Mouse (Mus musculus): ENCODE measurements around the gene Rbfox2. TPM values are rescaled to one million over a fixed set of nuclear protein-coding genes. Genes with fewer than 3 reads are reported as not detected.

The Rbfox2 gene
- polyA plus RNA-seq, 1 experiment from 2014 or later: 81.5 TPM

GRCm38 (mm10) chr15:77344127-77345125 lies 37.6 kb upstream of the Rbfox2 start:
- 32% methylated on average over 17 of the region's 17 CpGs for WGBS (ENCODE audit: insufficient replicate concordance)
- peak overlapping the region; percentile 64 for H3K4me2 ChIP-seq
- H3K4me3 ChIP-seq (ENCODE audit: low read depth, low read length): no peak overlapping the region
- peak; percentile 29; the same call in 1 of the 2 replicates for ATAC-seq (replicated peaks; ENCODE audit: insufficient number of reproducible peaks, low FRiP score, low TSS enrichment)
- peak overlapping the region; percentile 61 for H3K9ac ChIP-seq (ENCODE audit: low read depth, low read length)
- H3K36me3 ChIP-seq (ENCODE audit: control insufficient read depth, insufficient read depth, low read length): no peaks in the 10 kb centered on the region
- H3K27me3 ChIP-seq (ENCODE audit: control insufficient read depth, insufficient read depth, low read length): no peaks in the 10 kb centered on the region
- peaks cover 26% of the 10 kb centered on the region for H3K4me1 ChIP-seq (ENCODE audit: control insufficient read depth, insufficient read depth, low read length)
- peak overlapping the region; percentile 84 for H3K27ac ChIP-seq (ENCODE audit: low read depth, low read length)
- H3K9me3 ChIP-seq (replicated peaks; ENCODE audit: control insufficient read depth, low read length): no peaks in the 10 kb centered on the region

- H3K27ac ChIP-seq (ENCODE audit: low read depth, low read length): peak overlapping the region; percentile 84
- peak overlapping the region; percentile 64 for H3K4me2 ChIP-seq
- H3K27me3 ChIP-seq (ENCODE audit: control insufficient read depth, insufficient read depth, low read length): no peaks in the 10 kb centered on the region
- H3K4me3 ChIP-seq (ENCODE audit: low read depth, low read length): peak overlapping the region; percentile 29
- H3K36me3 ChIP-seq (ENCODE audit: control insufficient read depth, insufficient read depth, low read length): no peaks in the 10 kb centered on the region
- 6% methylated on average over 13 of the region's 13 CpGs for WGBS (ENCODE audit: insufficient replicate concordance)
- peak; percentile 79 for ATAC-seq (replicated peaks; ENCODE audit: insufficient number of reproducible peaks, low FRiP score, low TSS enrichment)
- peak overlapping the region; percentile 61 for H3K9ac ChIP-seq (ENCODE audit: low read depth, low read length)
- H3K4me1 ChIP-seq (ENCODE audit: control insufficient read depth, insufficient read depth, low read length): peaks cover 26% of the 10 kb centered on the region
- no peaks in the 10 kb centered on the region for H3K9me3 ChIP-seq (replicated peaks; ENCODE audit: control insufficient read depth, low read length)
These were observed 36.8 kb upstream of the Rbfox2 start for GRCm38 (mm10) chr15:77343527-77344091.

- Histone ChIP-seq H3K9ac (ENCODE audit: low read depth, low read length) (peak overlapping the region; percentile 61), H3K27ac (ENCODE audit: low read depth, low read length) (peak overlapping the region; percentile 84), H3K9me3 (replicated peaks; ENCODE audit: control insufficient read depth, low read length) (no peaks in the 10 kb centered on the region), H3K4me2 (peak overlapping the region; percentile 64), H3K4me1 (ENCODE audit: control insufficient read depth, insufficient read depth, low read length) (peaks cover 26% of the 10 kb centered on the region), H3K36me3 (ENCODE audit: control insufficient read depth, insufficient read depth, low read length) (no peaks in the 10 kb centered on the region), H3K4me3 (ENCODE audit: low read depth, low read length) (peak overlapping the region; percentile 29), H3K27me3 (ENCODE audit: control insufficient read depth, insufficient read depth, low read length) (no peaks in the 10 kb centered on the region)
- WGBS (ENCODE audit: insufficient replicate concordance): 19% methylated on average over 18 of the region's 18 CpGs
- ATAC-seq (replicated peaks; ENCODE audit: insufficient number of reproducible peaks, low FRiP score, low TSS enrichment): 0 out of 2 replicates have a peak, but pooled peaks have one; percentile 8
These were observed 36.2 kb upstream of the Rbfox2 start for GRCm38 (mm10) chr15:77342962-77343526.

GRCm38 (mm10) chr15:77342005-77342404 lies 35.2 kb upstream of the Rbfox2 start:
- Histone ChIP-seq H3K27me3 (ENCODE audit: control insufficient read depth, insufficient read depth, low read length) (no peaks in the 10 kb centered on the region), H3K4me2 (no peak overlapping the region), H3K9ac (ENCODE audit: low read depth, low read length) (no peak overlapping the region), H3K36me3 (ENCODE audit: control insufficient read depth, insufficient read depth, low read length) (no peaks in the 10 kb centered on the region), H3K4me3 (ENCODE audit: low read depth, low read length) (no peak overlapping the region), H3K4me1 (ENCODE audit: control insufficient read depth, insufficient read depth, low read length) (peaks cover 28% of the 10 kb centered on the region), H3K9me3 (replicated peaks; ENCODE audit: control insufficient read depth, low read length) (no peaks in the 10 kb centered on the region), H3K27ac (ENCODE audit: low read depth, low read length) (no peak overlapping the region)
- no peak for ATAC-seq (replicated peaks; ENCODE audit: insufficient number of reproducible peaks, low FRiP score, low TSS enrichment)
- 77% methylated on average over 6 of the region's 6 CpGs for WGBS (ENCODE audit: insufficient replicate concordance)

DNA sequence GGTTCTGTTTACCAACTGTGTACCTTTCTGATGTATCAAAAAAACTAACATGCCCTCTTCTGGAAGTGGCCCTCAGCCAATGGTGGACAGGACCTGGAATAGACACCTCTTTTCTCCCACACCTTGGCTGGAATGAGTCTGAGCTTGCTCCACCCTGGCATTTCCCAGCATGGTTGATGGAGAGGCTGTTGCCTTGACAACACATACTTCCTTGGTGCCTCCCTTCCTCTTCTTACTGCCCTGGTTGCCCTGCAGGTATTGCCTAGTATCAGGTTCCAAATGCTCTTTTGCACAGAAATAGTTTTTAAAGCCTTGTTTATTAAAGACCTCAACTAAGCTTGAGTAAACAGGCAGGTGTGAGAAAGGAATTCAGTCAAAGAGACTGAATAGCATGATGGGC lies 33.8 kb upstream of the Rbfox2 start:
- Histone ChIP-seq H3K4me2 (no peak overlapping the region), H3K9ac (ENCODE audit: low read depth, low read length) (no peak overlapping the region), H3K36me3 (ENCODE audit: control insufficient read depth, insufficient read depth, low read length) (no peaks in the 10 kb centered on the region), H3K9me3 (replicated peaks; ENCODE audit: control insufficient read depth, low read length) (no peaks in the 10 kb centered on the region), H3K4me3 (ENCODE audit: low read depth, low read length) (no peak overlapping the region), H3K27me3 (ENCODE audit: control insufficient read depth, insufficient read depth, low read length) (no peaks in the 10 kb centered on the region), H3K27ac (ENCODE audit: low read depth, low read length) (no peak overlapping the region), H3K4me1 (ENCODE audit: control insufficient read depth, insufficient read depth, low read length) (peaks cover 33% of the 10 kb centered on the region)
- ATAC-seq (replicated peaks; ENCODE audit: insufficient number of reproducible peaks, low FRiP score, low TSS enrichment): no peak

- no peak overlapping the region for H3K9ac ChIP-seq (ENCODE audit: low read depth, low read length)
- H3K4me2 ChIP-seq: no peak overlapping the region
- WGBS (ENCODE audit: insufficient replicate concordance): 60% methylated on average over 8 of the region's 8 CpGs
- H3K36me3 ChIP-seq (ENCODE audit: control insufficient read depth, insufficient read depth, low read length): no peaks in the 10 kb centered on the region
- ATAC-seq (replicated peaks; ENCODE audit: insufficient number of reproducible peaks, low FRiP score, low TSS enrichment): no peak
- no peaks in the 10 kb centered on the region for H3K9me3 ChIP-seq (replicated peaks; ENCODE audit: control insufficient read depth, low read length)
- H3K27me3 ChIP-seq (ENCODE audit: control insufficient read depth, insufficient read depth, low read length): no peaks in the 10 kb centered on the region
- H3K4me1 ChIP-seq (ENCODE audit: control insufficient read depth, insufficient read depth, low read length): peaks cover 29% of the 10 kb centered on the region
- no peak overlapping the region for H3K27ac ChIP-seq (ENCODE audit: low read depth, low read length)
- H3K4me3 ChIP-seq (ENCODE audit: low read depth, low read length): no peak overlapping the region
These were observed 32.2 kb upstream of the Rbfox2 start for GRCm38 (mm10) chr15:77338924-77339429.

- Histone ChIP-seq H3K27me3 (ENCODE audit: control insufficient read depth, insufficient read depth, low read length) (no peaks in the 10 kb centered on the region), H3K4me1 (ENCODE audit: control insufficient read depth, insufficient read depth, low read length) (peaks cover 24% of the 10 kb centered on the region), H3K9me3 (replicated peaks; ENCODE audit: control insufficient read depth, low read length) (no peaks in the 10 kb centered on the region), H3K9ac (ENCODE audit: low read depth, low read length) (no peak overlapping the region), H3K4me3 (ENCODE audit: low read depth, low read length) (no peak overlapping the region), H3K36me3 (ENCODE audit: control insufficient read depth, insufficient read depth, low read length) (no peaks in the 10 kb centered on the region), H3K4me2 (no peak overlapping the region), H3K27ac (ENCODE audit: low read depth, low read length) (no peak overlapping the region)
- 79% methylated on average over 7 of the region's 7 CpGs for WGBS (ENCODE audit: insufficient replicate concordance)
- ATAC-seq (replicated peaks; ENCODE audit: insufficient number of reproducible peaks, low FRiP score, low TSS enrichment): no peak
These were observed 31.6 kb upstream of the Rbfox2 start for GRCm38 (mm10) chr15:77338451-77338850.

DNA sequence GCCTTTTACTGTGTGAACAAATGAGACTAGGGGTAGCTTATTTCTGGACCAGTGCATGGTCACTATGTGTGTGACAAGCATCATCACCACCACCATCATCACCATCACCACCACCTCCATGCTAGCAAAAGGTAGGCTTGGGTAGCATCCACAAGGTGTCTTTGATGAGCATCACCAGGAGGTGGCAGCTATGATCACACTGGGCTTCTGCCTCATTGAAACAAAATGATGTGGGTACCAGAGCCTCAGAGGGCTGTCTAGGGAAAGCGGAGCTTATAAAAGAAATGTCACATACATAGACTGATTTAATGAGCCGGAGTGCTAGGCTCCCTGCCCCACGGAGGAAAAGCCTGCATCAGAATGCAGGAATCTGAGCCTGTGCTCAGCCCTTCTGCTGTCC lies 31.1 kb upstream of the Rbfox2 start:
- no peak overlapping the region for H3K4me3 ChIP-seq (ENCODE audit: low read depth, low read length)
- H3K9ac ChIP-seq (ENCODE audit: low read depth, low read length): no peak overlapping the region
- H3K27ac ChIP-seq (ENCODE audit: low read depth, low read length): no peak overlapping the region
- H3K27me3 ChIP-seq (ENCODE audit: control insufficient read depth, insufficient read depth, low read length): no peaks in the 10 kb centered on the region
- no peak overlapping the region for H3K4me2 ChIP-seq
- ATAC-seq (replicated peaks; ENCODE audit: insufficient number of reproducible peaks, low FRiP score, low TSS enrichment): no peak
- H3K4me1 ChIP-seq (ENCODE audit: control insufficient read depth, insufficient read depth, low read length): peaks cover 19% of the 10 kb centered on the region
- 70% methylated on average over 3 of the region's 3 CpGs for WGBS (ENCODE audit: insufficient replicate concordance)
- H3K36me3 ChIP-seq (ENCODE audit: control insufficient read depth, insufficient read depth, low read length): no peaks in the 10 kb centered on the region
- no peaks in the 10 kb centered on the region for H3K9me3 ChIP-seq (replicated peaks; ENCODE audit: control insufficient read depth, low read length)
